Mouse (Mus musculus) brown adipose tissue, adult 24 weeks (tissue): ENCODE results near the gene 5730522E02Rik. TPM values are rescaled to one million over a fixed set of nuclear protein-coding genes. Genes with fewer than 3 reads are reported as not detected.

ENCODE experiments used
- H3K27ac ChIP-seq: fragments of 200-500 bp; replicated peaks from 2 replicates; pipeline ENCODE4 v1.5.1; 2012; ENCODE audit warnings: low read depth, mild to moderate bottlenecking, low read length
- H3K4me1 ChIP-seq: fragments of 200-500 bp; 2 replicates; pipeline ENCODE4 v1.6.1; 2012; ENCODE audit warnings: low read length, mixed read lengths; ENCODE audit not compliant: control insufficient read depth, insufficient read depth, insufficient read length
- H3K4me3 ChIP-seq: fragments of 200-500 bp; 2 replicates; pipeline ENCODE4 v1.5.1; 2012; ENCODE audit warnings: low read depth, mild to moderate bottlenecking, low read length, moderate library complexity; ENCODE audit not compliant: insufficient read depth
- polyA plus RNA-seq: library from polyadenylated mRNA; stranded (reverse); fragments of >200 nt; gene quantifications from 2 replicates; pipeline ENCODE4 v1.2.4, GENCODE M21; 2012; ENCODE audit not compliant: missing spikeins, insufficient read depth, insufficient read length

The 5730522E02Rik gene
- polyA plus RNA-seq, 1 experiment: not detected

- Histone ChIP-seq H3K4me1 (no peaks in the 10 kb centered on the region), H3K4me3 (no peak overlapping the region), H3K27ac (no peak overlapping the region)
Observed at GRCm38 (mm10) chr11:26164651-26165259, 45.8 kb downstream of the 5730522E02Rik start.

- Histone ChIP-seq H3K4me1 (no peaks in the 10 kb centered on the region), H3K27ac (no peak overlapping the region), H3K4me3 (no peak overlapping the region)
Observed at GRCm38 (mm10) chr11:26161354-26161753, 49.2 kb downstream of the 5730522E02Rik start.

- Histone ChIP-seq H3K4me3 (no peak overlapping the region), H3K4me1 (no peaks in the 10 kb centered on the region), H3K27ac (no peak overlapping the region)
Observed at GRCm38 (mm10) chr11:26159033-26159432, 51.5 kb downstream of the 5730522E02Rik start.

- Histone ChIP-seq H3K27ac (no peak overlapping the region), H3K4me1 (no peaks in the 10 kb centered on the region), H3K4me3 (no peak overlapping the region)
Observed at GRCm38 (mm10) chr11:26140024-26140423, 70.5 kb downstream of the 5730522E02Rik start.

- Histone ChIP-seq H3K27ac (no peak overlapping the region), H3K4me3 (no peak overlapping the region), H3K4me1 (no peaks in the 10 kb centered on the region)
Observed at GRCm38 (mm10) chr11:26138013-26138412, 72.5 kb downstream of the 5730522E02Rik start.

- no peak overlapping the region for H3K4me3 ChIP-seq
- no peak overlapping the region for H3K27ac ChIP-seq
- H3K4me1 ChIP-seq: no peaks in the 10 kb centered on the region; the same call in 1 of the 2 replicates
Observed at GRCm38 (mm10) chr11:26130911-26131310, 79.7 kb downstream of the 5730522E02Rik start.

GRCm38 (mm10) chr11:26129054-26129453 lies 81.5 kb downstream of the 5730522E02Rik start:
- H3K4me3 ChIP-seq: no peak overlapping the region
- H3K27ac ChIP-seq: no peak overlapping the region
- no peaks in the 10 kb centered on the region; the same call in 1 of the 2 replicates for H3K4me1 ChIP-seq

- H3K4me3 ChIP-seq: no peak overlapping the region
- no peak overlapping the region for H3K27ac ChIP-seq
- no peaks in the 10 kb centered on the region; the same call in 1 of the 2 replicates for H3K4me1 ChIP-seq
Observed at GRCm38 (mm10) chr11:26128385-26128784, 82.2 kb downstream of the 5730522E02Rik start.

GRCm38 (mm10) chr11:26125923-26126322 lies 84.6 kb downstream of the 5730522E02Rik start:
- Histone ChIP-seq H3K27ac (no peak overlapping the region), H3K4me1 (no peaks in the 10 kb centered on the region; the same call in 1 of the 2 replicates), H3K4me3 (no peak overlapping the region)

GRCm38 (mm10) chr11:26120781-26121557 lies 89.6 kb downstream of the 5730522E02Rik start:
- H3K4me3 ChIP-seq: no peak overlapping the region
- no peak overlapping the region for H3K27ac ChIP-seq
- no peaks in the 10 kb centered on the region for H3K4me1 ChIP-seq

- H3K27ac ChIP-seq: no peak overlapping the region
Observed at GRCm38 (mm10) chr11:26117651-26118050, 92.9 kb downstream of the 5730522E02Rik start.

GRCm38 (mm10) chr11:26112206-26112605 lies 98.4 kb downstream of the 5730522E02Rik start:
- Histone ChIP-seq H3K4me3 (no peak overlapping the region), H3K4me1 (no peaks in the 10 kb centered on the region), H3K27ac (no peak overlapping the region)

More at GRCm38 (mm10) chr11:26117651-26118050, 92.9 kb downstream of the 5730522E02Rik start:
- Histone ChIP-seq H3K4me3 (no peak overlapping the region), H3K4me1 (no peaks in the 10 kb centered on the region)

- Histone ChIP-seq H3K27ac (no peak overlapping the region), H3K4me3 (no peak overlapping the region), H3K4me1 (no peaks in the 10 kb centered on the region)
Observed at GRCm38 (mm10) chr11:26108647-26109046, 101.9 kb downstream of the 5730522E02Rik start.

GRCm38 (mm10) chr11:26104680-26105079 lies 105.9 kb downstream of the 5730522E02Rik start:
- Histone ChIP-seq H3K4me1 (no peaks in the 10 kb centered on the region), H3K4me3 (no peak overlapping the region), H3K27ac (no peak overlapping the region)

- no peaks in the 10 kb centered on the region for H3K4me1 ChIP-seq
- no peak overlapping the region for H3K27ac ChIP-seq
- H3K4me3 ChIP-seq: no peak overlapping the region
Observed at GRCm38 (mm10) chr11:26103698-26104097, 106.9 kb downstream of the 5730522E02Rik start.

- Histone ChIP-seq H3K4me1 (no peaks in the 10 kb centered on the region), H3K27ac (no peak overlapping the region), H3K4me3 (no peak overlapping the region)
Observed at GRCm38 (mm10) chr11:26102878-26103277, 107.7 kb downstream of the 5730522E02Rik start.
